Mouse (Mus musculus): ENCODE measurements around the gene Zfp719.

Zfp719 gene

GRCm38 (mm10) chr7:43579440-43580171 lies at the start of gene Zfp719:
TSS of gene Zfp719 (plus strand) at chr7:43579610.
- peak; percentile 99 for DNase-seq (ENCODE audit: low read depth, low spot score)

GRCm38 (mm10) chr7:43530216-43530785 lies 49.1 kb upstream of the Zfp719 start:
- DNase-seq (ENCODE audit: low read depth, low spot score) = no peak

GRCm38 (mm10) chr7:43532936-43533505 lies 46.4 kb upstream of the Zfp719 start:
- DNase-seq (ENCODE audit: low read depth, low spot score) = peak; percentile 39

GRCm38 (mm10) chr7:43538524-43538923 lies 40.9 kb upstream of the Zfp719 start:
- no peak for DNase-seq (ENCODE audit: low read depth, low spot score)

GRCm38 (mm10) chr7:43544225-43544977 lies 35.0 kb upstream of the Zfp719 start, which contains the start of gene Cd33:
TSS of gene Cd33 (minus strand) at chr7:43544428.
- peak; percentile 34 for DNase-seq (ENCODE audit: low read depth, low spot score)

- DNase-seq (ENCODE audit: low read depth, low spot score) = no peak
These were observed 33.5 kb upstream of the Zfp719 start for GRCm38 (mm10) chr7:43545656-43546545.

- DNase-seq (ENCODE audit: low read depth, low spot score) = no peak
These were observed 31.7 kb upstream of the Zfp719 start for GRCm38 (mm10) chr7:43547666-43548065.

GRCm38 (mm10) chr7:43548206-43548605 lies 31.2 kb upstream of the Zfp719 start:
- DNase-seq (ENCODE audit: low read depth, low spot score) = no peak

GRCm38 (mm10) chr7:43553153-43553552 lies 26.3 kb upstream of the Zfp719 start:
- DNase-seq (ENCODE audit: low read depth, low spot score) = peak; percentile 30

GRCm38 (mm10) chr7:43554550-43554949 lies 24.9 kb upstream of the Zfp719 start:
- DNase-seq (ENCODE audit: low read depth, low spot score) = peak; percentile 42

GRCm38 (mm10) chr7:43555351-43555750 lies 24.1 kb upstream of the Zfp719 start:
- DNase-seq (ENCODE audit: low read depth, low spot score) = no peak

GRCm38 (mm10) chr7:43556901-43557300 lies 22.5 kb upstream of the Zfp719 start:
- DNase-seq (ENCODE audit: low read depth, low spot score) = no peak

GRCm38 (mm10) chr7:43562006-43562633 lies 17.3 kb upstream of the Zfp719 start, which contains the start of gene Zfp658:
TSS of gene Zfp658 (plus strand) at chr7:43562256.
- DNase-seq (ENCODE audit: low read depth, low spot score) = peak; percentile 85

- DNase-seq (ENCODE audit: low read depth, low spot score) = no peak
These were observed 16.7 kb upstream of the Zfp719 start for GRCm38 (mm10) chr7:43562651-43563070.

GRCm38 (mm10) chr7:43563300-43563699 lies 16.1 kb upstream of the Zfp719 start:
- DNase-seq (ENCODE audit: low read depth, low spot score) = no peak

GRCm38 (mm10) chr7:43571216-43571615 lies 8.2 kb upstream of the Zfp719 start:
- DNase-seq (ENCODE audit: low read depth, low spot score) = no peak

GRCm38 (mm10) chr7:43580526-43580925 lies 1.1 kb downstream of the Zfp719 start:
- DNase-seq (ENCODE audit: low read depth, low spot score) = no peak

- no peak for DNase-seq (ENCODE audit: low read depth, low spot score)
These were observed 5.4 kb downstream of the Zfp719 start for GRCm38 (mm10) chr7:43584790-43585189.

- no peak for DNase-seq (ENCODE audit: low read depth, low spot score)
These were observed 22.5 kb downstream of the Zfp719 start for GRCm38 (mm10) chr7:43601884-43602283.

GRCm38 (mm10) chr7:43606896-43607742 lies 27.7 kb downstream of the Zfp719 start, which contains the start of gene Zfp819:
TSS of gene Zfp819 (plus strand) at chr7:43607169.
- DNase-seq (ENCODE audit: low read depth, low spot score) = peak; percentile 4
